Mouse (Mus musculus): ENCODE measurements at regions not wholly inside any gene's neighbourhood (a gene's known extent, or its start where the extent isn't known, plus 50 kb on each side); places are given as distances from the start of the nearest gene placed in this dataset.

DNA sequence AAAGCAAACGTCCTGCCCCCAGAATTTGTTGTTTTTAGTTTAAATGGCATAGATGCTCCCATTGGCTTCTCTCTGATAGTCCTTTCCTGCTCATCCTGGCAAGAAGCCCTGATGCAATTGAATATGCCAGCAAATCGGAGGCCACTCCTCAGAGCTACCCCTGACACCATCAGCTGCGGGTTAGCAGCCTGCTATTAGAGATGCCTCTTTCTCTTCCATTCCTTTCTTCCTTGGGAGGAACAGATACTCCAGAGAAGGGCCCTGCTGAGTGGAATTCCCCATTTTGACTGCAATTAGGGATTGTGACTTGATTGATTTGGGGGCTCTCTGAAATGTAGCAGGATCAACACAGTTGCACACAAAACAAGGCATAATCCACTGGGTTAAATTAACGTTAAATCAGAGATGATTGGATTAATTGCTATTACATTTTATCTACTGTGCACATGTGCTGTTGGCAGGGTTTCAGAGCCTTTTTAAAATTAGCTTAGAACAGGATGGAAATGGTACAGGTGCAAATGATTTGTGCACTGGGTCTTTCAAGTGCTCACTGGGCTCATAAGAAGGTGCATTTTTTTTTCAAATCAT, 303.3 kb upstream of the Fam92a start:
- DNase-seq = no peak
- Histone ChIP-seq H3K4me3 (no peak overlapping the region), H3K27ac (no peak overlapping the region)
- no peak for TF ChIP-seq CTCF (IDR thresholded peaks at IDR 0.05)
- intact Hi-C loops (cut with DNase I) = no loop called here

DNA sequence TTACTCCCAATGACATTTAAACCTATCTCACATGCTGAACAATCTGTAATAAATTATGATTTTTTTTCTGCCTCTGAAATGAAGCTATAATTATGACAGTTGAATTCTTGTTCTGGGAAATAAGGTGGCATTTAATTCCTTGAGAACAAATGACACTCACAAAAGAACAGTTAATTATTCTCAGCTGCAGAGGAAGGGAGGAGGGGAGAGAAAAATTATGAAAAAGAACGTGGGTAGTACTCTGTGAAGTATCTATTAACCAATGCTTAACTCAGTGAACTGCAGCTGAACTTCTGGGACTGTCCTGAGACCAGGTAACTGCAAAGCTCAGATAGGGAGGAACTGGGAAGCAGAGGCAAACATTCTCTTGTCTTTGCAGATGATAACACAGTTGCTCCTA, 302.6 kb upstream of the Fam92a start:
- Histone ChIP-seq H3K27ac (no peak overlapping the region), H3K4me3 (no peak overlapping the region)
- intact Hi-C loops (cut with DNase I) = no loop called here
- DNase-seq = no peak
- TF ChIP-seq CTCF (IDR thresholded peaks at IDR 0.05) = no peak

DNA sequence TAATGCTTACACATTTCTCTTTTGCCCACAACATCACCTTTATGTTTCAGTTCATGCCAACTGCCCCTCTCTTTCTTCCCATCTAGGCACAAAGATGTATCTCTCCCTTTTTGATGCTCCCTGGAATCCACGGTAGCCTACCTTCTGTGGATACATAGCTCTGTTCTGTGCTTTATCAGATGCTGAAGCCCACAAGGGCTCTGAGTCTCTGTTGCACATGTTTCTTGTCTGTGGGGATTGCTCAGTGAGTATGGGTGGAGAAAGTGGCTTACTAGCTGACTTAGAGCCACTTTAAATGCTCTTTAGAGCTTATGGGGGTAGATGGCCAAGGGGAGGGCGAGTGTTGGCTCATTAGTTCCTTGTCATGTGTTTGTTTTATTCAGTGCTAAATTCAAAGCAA, 289.9 kb upstream of the Fam92a start:
- Histone ChIP-seq H3K27ac (no peak overlapping the region), H3K4me3 (no peak overlapping the region)
- TF ChIP-seq CTCF (IDR thresholded peaks at IDR 0.05) = no peak
- intact Hi-C loops (cut with DNase I) = no loop called here
- DNase-seq = no peak

DNA sequence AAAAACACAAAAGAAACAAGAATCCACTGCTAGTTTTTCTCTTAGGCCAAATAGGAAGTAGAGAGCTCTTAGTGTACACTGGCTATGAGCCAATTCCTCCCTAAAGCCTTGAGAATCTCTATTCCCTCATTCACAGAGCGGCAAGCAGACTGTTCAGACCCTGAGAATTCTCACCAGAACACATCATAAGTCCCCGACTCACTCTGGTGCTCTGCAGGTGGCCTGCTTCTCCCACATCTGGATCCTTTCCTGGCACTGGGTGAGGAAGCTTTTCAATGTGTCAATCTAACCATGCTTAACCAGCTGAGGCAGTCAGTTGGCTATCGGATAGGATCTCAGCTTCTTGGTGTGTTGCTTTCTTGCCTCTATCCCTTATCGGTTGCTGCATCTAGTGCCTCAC, 289.4 kb upstream of the Fam92a start:
- intact Hi-C loops (cut with DNase I) = no loop called here
- TF ChIP-seq CTCF (IDR thresholded peaks at IDR 0.05) = no peak
- no peak for DNase-seq
- Histone ChIP-seq H3K4me3 (no peak overlapping the region), H3K27ac (no peak overlapping the region)

DNA sequence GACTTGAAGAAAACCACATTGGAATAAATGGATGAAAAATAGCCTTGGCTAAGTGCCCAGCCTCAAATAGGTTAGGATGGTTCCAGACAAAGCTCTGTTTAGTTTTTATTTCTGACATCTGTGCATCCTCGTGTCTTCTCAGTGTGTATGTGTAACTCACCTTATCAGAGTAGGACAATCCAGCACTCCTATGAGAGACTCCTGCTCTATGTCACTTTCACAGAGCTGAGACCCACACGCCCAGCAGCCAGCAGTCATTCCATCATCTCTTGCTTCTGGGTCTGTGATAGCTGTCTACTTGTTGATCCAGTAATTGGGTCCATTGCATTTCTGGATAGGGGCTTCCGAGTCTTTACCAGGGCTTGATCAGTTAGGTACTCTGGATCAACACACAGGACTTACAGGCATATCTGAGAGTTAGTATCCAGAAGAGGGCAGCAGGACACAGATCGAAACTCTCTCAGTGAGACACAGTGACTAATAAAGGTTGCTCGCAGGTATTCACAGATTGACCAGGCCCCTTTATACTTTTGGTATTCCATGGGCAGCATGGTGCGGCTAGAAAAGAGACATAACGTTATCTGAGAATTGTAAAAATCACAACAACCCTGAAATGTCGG, 286.3 kb upstream of the Fam92a start:
- no peak for TF ChIP-seq CTCF (IDR thresholded peaks at IDR 0.05)
- no peak overlapping the region for H3K27ac ChIP-seq
- no peak for DNase-seq
- intact Hi-C loops (cut with DNase I) = no loop called here
- H3K4me3 ChIP-seq = no peak overlapping the region

DNA sequence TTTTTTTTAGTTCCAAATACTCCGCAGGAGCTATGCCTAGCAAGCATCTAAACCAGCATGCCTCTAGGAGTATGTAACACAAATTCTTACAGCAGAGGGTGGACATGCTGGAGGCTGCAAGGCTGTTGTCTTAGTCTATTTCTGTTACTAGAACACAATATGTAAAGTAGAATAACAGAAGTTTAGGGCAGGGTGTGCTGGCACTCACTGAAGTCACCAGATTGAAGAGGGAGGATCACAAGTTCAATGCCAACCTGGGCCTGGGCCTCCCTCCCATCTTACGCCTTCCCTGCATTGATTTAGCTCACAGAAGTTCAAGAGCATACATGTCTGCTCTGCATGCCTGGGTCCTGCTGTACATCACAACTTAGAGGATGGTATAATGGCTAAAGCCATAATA, 280.3 kb upstream of the Fam92a start:
- Histone ChIP-seq H3K27ac (no peak overlapping the region), H3K4me3 (no peak overlapping the region)
- TF ChIP-seq CTCF (IDR thresholded peaks at IDR 0.05) = no peak
- intact Hi-C loops (cut with DNase I) = no loop called here
- DNase-seq = no peak

GRCm38 (mm10) chr4:12425507-12425906, 253.7 kb upstream of the Fam92a start:
- no peak for TF ChIP-seq CTCF (IDR thresholded peaks at IDR 0.05)
- Histone ChIP-seq H3K27ac (no peak overlapping the region), H3K4me3 (no peak overlapping the region)
- intact Hi-C loops (cut with DNase I) = no loop called here
- DNase-seq = no peak

- intact Hi-C loops (cut with DNase I) = no loop called here
- Histone ChIP-seq H3K27ac (no peak overlapping the region), H3K4me3 (no peak overlapping the region)
- no peak for DNase-seq
- no peak for TF ChIP-seq CTCF (IDR thresholded peaks at IDR 0.05)
These were observed 250.0 kb upstream of the Fam92a start for GRCm38 (mm10) chr4:12421628-12422319.

GRCm38 (mm10) chr4:12418086-12418485, 246.3 kb upstream of the Fam92a start:
- intact Hi-C loops (cut with DNase I) = no loop called here
- TF ChIP-seq CTCF (IDR thresholded peaks at IDR 0.05) = no peak
- no peak for DNase-seq
- no peak overlapping the region for H3K4me3 ChIP-seq
- no peak overlapping the region for H3K27ac ChIP-seq

DNA sequence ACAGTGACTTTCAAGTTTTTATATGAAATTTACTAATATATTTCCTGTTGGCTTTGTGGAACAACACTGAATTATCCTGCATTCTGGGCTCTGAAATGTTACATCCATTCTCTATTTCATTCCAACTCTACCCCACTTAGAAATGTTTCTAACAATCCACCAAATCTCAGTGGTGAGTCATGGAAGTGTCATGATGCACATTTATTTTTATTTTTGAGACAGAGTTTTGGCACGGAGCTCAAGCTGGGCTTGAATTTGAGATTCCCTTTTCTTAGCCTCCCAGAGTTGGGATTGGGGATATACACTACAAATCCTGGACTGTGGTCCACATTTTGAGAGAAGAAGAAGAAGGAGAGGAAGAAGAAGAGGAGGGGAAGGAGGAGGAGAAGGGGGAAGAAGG, 223.5 kb upstream of the Fam92a start:
- no peak overlapping the region for H3K27ac ChIP-seq
- no peak for DNase-seq
- no peak overlapping the region for H3K4me3 ChIP-seq
- no peak for TF ChIP-seq CTCF (IDR thresholded peaks at IDR 0.05)
- intact Hi-C loops (cut with DNase I) = no loop called here

GRCm38 (mm10) chr4:12376797-12377570, 205.2 kb upstream of the Fam92a start:
- Histone ChIP-seq H3K4me3 (no peak overlapping the region), H3K27ac (no peak overlapping the region)
- TF ChIP-seq CTCF (IDR thresholded peaks at IDR 0.05) = no peak
- no peak for DNase-seq
- intact Hi-C loops (cut with DNase I) = no loop called here

DNA sequence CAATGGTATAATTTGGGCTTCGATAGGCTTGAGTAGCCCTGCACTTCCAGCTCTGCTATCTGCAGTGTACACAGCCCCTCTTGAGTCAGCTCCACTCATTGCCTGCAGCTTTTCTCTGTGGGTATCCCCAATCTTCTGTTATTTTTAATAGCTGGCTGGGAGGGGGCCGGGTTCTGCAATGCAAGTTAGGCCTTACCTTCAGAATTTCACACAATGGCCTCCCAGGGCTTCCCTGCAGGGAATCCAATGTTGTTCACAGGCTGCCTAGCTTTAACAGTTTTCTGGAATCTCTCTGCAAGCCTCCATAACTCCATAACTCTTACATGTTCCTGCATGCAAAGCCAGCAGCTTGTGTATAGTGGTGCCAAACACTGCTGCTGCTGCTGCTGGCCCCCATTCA, 197.7 kb upstream of the Fam92a start:
- DNase-seq = no peak
- Histone ChIP-seq H3K27ac (no peak overlapping the region), H3K4me3 (no peak overlapping the region)
- intact Hi-C loops (cut with DNase I) = no loop called here
- TF ChIP-seq CTCF (IDR thresholded peaks at IDR 0.05) = no peak

DNA sequence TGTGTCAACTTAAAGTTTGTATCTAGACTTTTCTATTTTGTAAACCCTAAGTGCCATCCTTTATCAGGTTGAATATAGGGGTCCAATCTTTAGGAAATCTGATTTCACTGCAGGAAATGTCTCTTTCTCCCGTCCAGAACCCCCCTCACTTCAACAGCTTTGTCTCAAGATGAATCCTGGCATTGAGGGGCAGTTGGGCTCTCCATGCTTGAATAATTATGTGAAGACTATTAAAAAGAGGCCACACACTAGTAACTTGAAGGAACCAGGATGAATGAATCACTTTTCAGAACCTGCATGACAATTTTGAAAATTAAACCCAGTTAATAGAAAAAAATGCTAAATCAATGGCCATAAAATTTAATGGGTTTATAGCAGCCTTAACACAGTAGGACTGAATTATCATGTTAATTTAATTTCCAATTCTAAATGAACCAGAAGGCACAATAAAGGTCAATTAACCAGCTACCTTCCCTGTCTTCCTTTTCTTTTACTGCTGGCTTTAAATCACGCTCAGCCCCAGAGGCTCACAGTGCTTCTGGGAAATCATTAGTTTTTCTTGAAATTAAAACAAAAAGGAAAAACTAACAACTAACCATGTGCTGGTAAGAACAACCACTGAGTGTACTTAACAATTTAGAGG, 185.3 kb upstream of the Fam92a start:
- H3K27ac ChIP-seq = no peak overlapping the region

More for the DNA sequence above, 185.3 kb upstream of the Fam92a start:
- no peak overlapping the region for H3K4me3 ChIP-seq
- TF ChIP-seq CTCF (IDR thresholded peaks at IDR 0.05) = no peak
- DNase-seq = no peak
- intact Hi-C loops (cut with DNase I) = no loop called here

Data from gastrocnemius, adult 2 months (tissue).